Mouse (Mus musculus) heart, postnatal 0 days (tissue): ENCODE results near the gene Aifm2.

Experiments
- CTCF ChIP-seq: IDR thresholded peaks from 2 replicates; pipeline ENCODE4 v1.5.1; 2016; ENCODE audit warnings: antibody characterized with exemption, control low read depth, low read depth
- EP300 ChIP-seq: IDR thresholded peaks from 2 replicates; pipeline ENCODE4 v1.6.1; 2016; ENCODE audit warnings: antibody characterized with exemption, low read depth

DNA sequence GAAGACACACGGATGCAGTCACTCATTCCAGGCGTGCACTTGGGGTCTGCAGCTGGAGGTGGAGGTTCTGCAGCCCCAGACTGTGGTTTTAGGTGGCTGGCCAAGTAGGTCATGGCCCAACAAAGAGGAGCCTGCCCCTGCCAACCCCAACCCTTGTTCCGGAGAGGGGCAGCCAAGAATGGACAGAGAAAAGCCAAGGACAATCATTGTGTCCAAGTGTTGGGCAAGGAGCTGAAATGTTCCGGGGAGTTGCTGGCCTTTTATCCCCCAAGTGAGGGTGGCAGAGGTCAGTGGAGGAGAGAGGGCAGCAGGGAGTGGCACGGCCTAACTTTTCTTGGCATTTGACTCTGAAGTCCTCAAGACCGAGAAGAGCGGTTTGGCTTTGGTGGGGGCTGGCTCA lies 5.3 kb downstream of the Aifm2 start:
- TF ChIP-seq EP300: no peak
- no peak for TF ChIP-seq CTCF
